Mouse (Mus musculus): Measurements from ENCODE around the gene Megf8.

- TF ChIP-seq CTCF (IDR thresholded peaks at IDR 0.05; ENCODE audit: insufficient read depth, low read depth, low read length), result no peak
- no peak for TF ChIP-seq POLR2A (IDR thresholded peaks at IDR 0.05; ENCODE audit: insufficient read depth, low read depth, low read length)
Measured at GRCm38 (mm10) chr7:25268588-25268987, 48.4 kb upstream of the Megf8 start.

Data from olfactory bulb, adult 2 months (tissue).